Mouse (Mus musculus): ENCODE data around the gene Cpsf7. TPM values are rescaled to one million over a fixed set of nuclear protein-coding genes. Genes with fewer than 3 reads are reported as not detected.

Cpsf7 gene
- total RNA-seq (2012; rRNA removed), result 37.7 and 38.0 TPM in 2 replicates

DNA sequence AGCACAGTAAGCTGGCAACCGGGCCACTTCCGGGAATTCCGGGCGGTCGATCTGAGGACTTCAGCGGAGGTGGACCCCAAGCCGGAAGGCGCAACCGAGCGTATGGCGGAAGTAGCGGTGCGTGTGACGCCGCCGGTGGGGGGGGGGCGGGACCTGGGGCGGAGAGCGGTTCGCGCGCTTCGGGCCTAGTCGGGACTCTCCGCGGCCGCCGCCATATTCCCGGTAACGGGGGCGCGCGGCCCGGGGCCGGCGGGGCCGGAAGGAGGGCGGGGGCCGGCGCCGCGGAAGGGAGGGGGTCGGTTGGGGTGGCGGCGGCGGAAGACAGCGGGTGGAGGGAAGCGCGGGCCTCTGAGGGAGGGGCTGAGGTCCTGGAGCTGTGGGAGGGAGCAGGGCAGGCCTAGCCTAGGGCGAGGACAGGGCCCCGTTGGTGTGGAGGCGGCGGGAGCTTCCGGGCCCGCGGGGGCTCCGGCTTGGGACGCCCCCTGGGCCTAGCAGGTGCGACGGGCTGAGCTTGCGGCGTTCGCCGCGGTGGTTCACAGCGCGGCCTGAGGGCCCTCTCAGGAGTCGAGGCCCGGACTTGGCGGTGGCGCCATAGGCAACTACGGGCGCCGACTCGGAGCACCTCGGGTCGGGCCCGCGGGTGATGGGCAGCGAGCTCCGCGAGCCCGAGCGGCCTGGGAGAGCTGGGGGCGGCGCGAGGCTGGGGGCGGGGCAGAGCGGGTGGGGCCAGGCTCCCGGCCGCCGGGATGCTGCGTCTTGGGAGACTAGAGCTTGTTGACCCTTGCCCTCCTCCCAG, at the start of gene Cpsf7:
TSS of gene Cpsf7 (plus strand) at position 161 of the 796 bp plus-strand sequence.
- TF ChIP-seq CHD2 (IDR thresholded peaks at IDR 0.05; ENCODE audit: low read depth, low read length), result no peak
- TF ChIP-seq ZC3H11A (IDR thresholded peaks at IDR 0.05; ENCODE audit: borderline replicate concordance, low read depth, low read length), result peak; percentile 27; the same call in 1 of the 2 replicates
- peak; percentile 82 for DNase-seq (ENCODE audit: low read depth, low spot score)
- Histone ChIP-seq H3K9me3 (ENCODE audit: control insufficient read depth, insufficient read depth, low read depth, low read length) (no peaks in the 10 kb centered on the region), H3K27ac (ENCODE audit: insufficient read depth, low read depth, low read length, poor library complexity, severe bottlenecking) (peak within 1 kb of the TSS; percentile 94), H3K4me3 (ENCODE audit: insufficient read depth in 1 of 2, low read depth in 1 of 2, low read length in 2 of 2, poor library complexity in 1 of 2, severe bottlenecking in 1 of 2) (peak within 1 kb of the TSS; percentile 81 to 90), H3K36me3 (ENCODE audit: control insufficient read depth, insufficient read depth, low read length, poor library complexity, severe bottlenecking) (peaks cover 6% of the 10 kb centered on the region), H3K9ac (ENCODE audit: insufficient read depth, low read depth, low read length, poor library complexity, severe bottlenecking) (peak within 1 kb of the TSS; percentile 97), H3K4me1 (ENCODE audit: control insufficient read depth in 2 of 2, insufficient read depth in 2 of 2, low read length in 2 of 2, poor library complexity in 1 of 2) (peaks cover 0 to 2% of the 10 kb centered on the region in 2 experiments; a peak in 2 of 4 replicates)
- in situ Hi-C loops (cut with MboI; ENCODE audit: low sequenced_read_pairs in 2 of 2, unreplicated experiment in 2 of 2), result no loop called here

DNA sequence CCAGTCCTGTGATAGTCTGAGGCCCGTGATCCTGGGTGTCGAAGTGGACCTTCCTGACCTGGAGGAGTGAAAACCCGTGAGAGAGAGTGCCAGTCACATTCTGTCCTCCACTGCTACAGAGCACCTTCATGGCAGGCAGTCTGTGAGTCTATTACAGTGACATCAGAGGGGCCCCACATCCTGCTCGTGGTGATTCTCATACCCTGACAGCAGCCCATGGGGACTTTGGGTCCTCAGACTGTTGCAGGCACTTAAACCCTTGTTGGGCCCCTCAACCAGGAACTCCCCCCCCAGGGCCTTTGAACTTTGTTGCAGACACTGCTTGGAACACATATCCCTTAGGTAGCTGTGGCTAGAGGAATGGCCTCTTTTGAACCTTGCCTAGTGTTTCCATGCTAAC, 45.5 kb upstream of the Cpsf7 start:
- Histone ChIP-seq H3K4me3 (ENCODE audit: insufficient read depth in 1 of 2, low read depth in 1 of 2, low read length in 2 of 2, poor library complexity in 1 of 2, severe bottlenecking in 1 of 2) (no peak overlapping the region), H3K9ac (ENCODE audit: insufficient read depth, low read depth, low read length, poor library complexity, severe bottlenecking) (no peak overlapping the region), H3K4me1 (ENCODE audit: control insufficient read depth in 2 of 2, insufficient read depth in 2 of 2, low read length in 2 of 2, poor library complexity in 1 of 2) (peaks cover 0 to 2% of the 10 kb centered on the region in 2 experiments; a peak in 1 of 4 replicates), H3K9me3 (ENCODE audit: control insufficient read depth, insufficient read depth, low read depth, low read length) (no peaks in the 10 kb centered on the region), H3K36me3 (ENCODE audit: control insufficient read depth, insufficient read depth, low read length, poor library complexity, severe bottlenecking) (no peaks in the 10 kb centered on the region; the same call in 1 of the 2 replicates), H3K27ac (ENCODE audit: insufficient read depth, low read depth, low read length, poor library complexity, severe bottlenecking) (no peak overlapping the region)
- TF ChIP-seq ZC3H11A (IDR thresholded peaks at IDR 0.05; ENCODE audit: borderline replicate concordance, low read depth, low read length) (no peak), HCFC1 (IDR thresholded peaks at IDR 0.05; ENCODE audit: borderline replicate concordance, insufficient read depth, low read length) (no peak), CHD2 (IDR thresholded peaks at IDR 0.05; ENCODE audit: low read depth, low read length) (no peak), ZNF384 (IDR thresholded peaks at IDR 0.05; ENCODE audit: low read depth, low read length) (no peak)
- in situ Hi-C loops (cut with MboI; ENCODE audit: low sequenced_read_pairs in 2 of 2, unreplicated experiment in 2 of 2), result no loop called here
- DNase-seq (ENCODE audit: low read depth, low spot score), result no peak

DNA sequence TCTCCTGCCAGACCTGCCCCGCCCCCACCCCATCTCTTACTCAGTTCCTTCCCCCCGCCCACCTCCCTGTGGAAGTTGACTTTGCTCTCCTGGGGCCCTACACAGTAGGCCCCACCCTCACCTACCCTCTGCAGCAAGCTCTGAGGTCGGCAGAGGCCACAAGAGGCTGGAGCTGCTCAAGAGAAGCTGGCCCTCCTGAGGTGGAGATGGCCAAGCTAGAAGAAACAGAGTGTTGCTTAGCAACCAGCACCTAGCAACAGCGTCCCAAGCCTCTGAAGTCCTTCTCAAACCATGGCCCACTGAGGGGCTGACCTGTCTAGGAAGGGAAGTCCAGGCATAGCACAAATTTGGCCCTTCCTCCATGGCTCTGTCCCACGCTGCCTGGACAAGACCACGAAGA, 42.4 kb upstream of the Cpsf7 start, which contains the start of gene Ppp1r32:
TSS of gene Ppp1r32 (minus strand) at position 226 of the 400 bp plus-strand sequence.
- H3K36me3 ChIP-seq (ENCODE audit: control insufficient read depth, insufficient read depth, low read length, poor library complexity, severe bottlenecking), result no peaks in the 10 kb centered on the region; the same call in 1 of the 2 replicates
- no peak within 1 kb of the TSS for H3K4me3 ChIP-seq (ENCODE audit: insufficient read depth in 1 of 2, low read depth in 1 of 2, low read length in 2 of 2, poor library complexity in 1 of 2, severe bottlenecking in 1 of 2)
- TF ChIP-seq ZNF384 (IDR thresholded peaks at IDR 0.05; ENCODE audit: low read depth, low read length), result no peak
- TF ChIP-seq MAFK (IDR thresholded peaks at IDR 0.05; ENCODE audit: insufficient read depth, low read depth, low read length), result no peak
- TF ChIP-seq CHD2 (IDR thresholded peaks at IDR 0.05; ENCODE audit: low read depth, low read length), result no peak
- no peak for TF ChIP-seq HCFC1 (IDR thresholded peaks at IDR 0.05; ENCODE audit: borderline replicate concordance, insufficient read depth, low read length)
- no peak for TF ChIP-seq ZC3H11A (IDR thresholded peaks at IDR 0.05; ENCODE audit: borderline replicate concordance, low read depth, low read length)
- no peaks in the 10 kb centered on the region for H3K9me3 ChIP-seq (ENCODE audit: control insufficient read depth, insufficient read depth, low read depth, low read length)
- no peak within 1 kb of the TSS for H3K9ac ChIP-seq (ENCODE audit: insufficient read depth, low read depth, low read length, poor library complexity, severe bottlenecking)
- no peak for DNase-seq (ENCODE audit: low read depth, low spot score)
- no peaks in the 10 kb centered on the region for H3K4me1 ChIP-seq (ENCODE audit: control insufficient read depth in 2 of 2, insufficient read depth in 2 of 2, low read length in 2 of 2, poor library complexity in 1 of 2)
- in situ Hi-C loops (cut with MboI; ENCODE audit: low sequenced_read_pairs in 2 of 2, unreplicated experiment in 2 of 2), result no loop called here
- no peak within 1 kb of the TSS for H3K27ac ChIP-seq (ENCODE audit: insufficient read depth, low read depth, low read length, poor library complexity, severe bottlenecking)

DNA sequence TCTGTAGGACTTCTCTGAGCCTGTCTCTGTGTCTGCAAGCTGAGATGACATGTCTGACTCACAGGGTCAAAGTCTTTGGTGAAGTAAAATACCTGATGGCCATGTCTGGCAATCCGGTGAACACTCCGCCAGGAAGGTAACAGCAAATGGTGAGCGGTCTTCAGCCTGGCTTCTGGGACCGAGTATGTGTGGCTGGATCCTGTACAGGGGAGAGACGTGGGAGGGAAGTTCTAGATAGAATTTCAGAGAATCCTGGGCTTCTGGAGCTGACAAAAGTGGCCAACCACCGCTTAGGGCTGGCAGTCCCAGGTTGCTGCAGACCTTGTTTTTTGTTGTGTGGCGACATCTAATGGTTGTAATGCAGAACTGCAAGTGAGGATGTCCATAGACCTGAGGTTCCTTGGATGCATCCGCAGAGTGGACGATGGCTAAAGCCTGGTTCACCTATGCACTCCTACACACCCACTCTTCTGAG, 38.8 kb upstream of the Cpsf7 start:
- Histone ChIP-seq H3K36me3 (ENCODE audit: control insufficient read depth, insufficient read depth, low read length, poor library complexity, severe bottlenecking) (no peaks in the 10 kb centered on the region), H3K4me3 (ENCODE audit: insufficient read depth in 1 of 2, low read depth in 1 of 2, low read length in 2 of 2, poor library complexity in 1 of 2, severe bottlenecking in 1 of 2) (no peak overlapping the region), H3K27ac (ENCODE audit: insufficient read depth, low read depth, low read length, poor library complexity, severe bottlenecking) (no peak overlapping the region), H3K9ac (ENCODE audit: insufficient read depth, low read depth, low read length, poor library complexity, severe bottlenecking) (no peak overlapping the region), H3K9me3 (ENCODE audit: control insufficient read depth, insufficient read depth, low read depth, low read length) (no peaks in the 10 kb centered on the region), H3K4me1 (ENCODE audit: control insufficient read depth in 2 of 2, insufficient read depth in 2 of 2, low read length in 2 of 2, poor library complexity in 1 of 2) (no peaks in the 10 kb centered on the region)
- peak; percentile 54 for DNase-seq (ENCODE audit: low read depth, low spot score)
- TF ChIP-seq ZNF384 (IDR thresholded peaks at IDR 0.05; ENCODE audit: low read depth, low read length) (no peak), ZC3H11A (IDR thresholded peaks at IDR 0.05; ENCODE audit: borderline replicate concordance, low read depth, low read length) (peak; percentile 84; the same call in 1 of the 2 replicates)
- in situ Hi-C loops (cut with MboI; ENCODE audit: low sequenced_read_pairs in 2 of 2, unreplicated experiment in 2 of 2), result no loop called here
